Mouse (Mus musculus) 3T3-L1 (cell line): Measurements from ENCODE around the gene Eif2s3y.

ENCODE experiments used
- DNase-seq: peaks from one replicate; pipeline ENCODE4 v3.0.0-alpha.2; 2015; ENCODE audit warnings: low read depth, low spot score

Gene Eif2s3y

GRCm38 (mm10) chrY:1009882-1010751, at the start of gene Eif2s3y:
Gene Eif2s3y, plus strand, starts transcription at chrY:1010543.
- DNase-seq = no peak
